Mouse (Mus musculus) forebrain, embryonic 16.5 days (tissue): Measurements from ENCODE around the gene Slc44a2. TPM values are rescaled to one million over a fixed set of nuclear protein-coding genes. Genes with fewer than 3 reads are reported as not detected.

Experiments
- ATAC-seq: fragments of 200-750 bp; cut with Nextera tagmentation; 2 replicates; pipeline ENCODE4 v1.8.0; 2017; ENCODE audit warnings: mild to moderate bottlenecking, moderate library complexity
- H3K27ac ChIP-seq: fragments of 300-500 bp; sonication (generic); 2 replicates; pipeline ENCODE4 v1.5.1; 2014; ENCODE audit warnings: low read length, control low read depth
- H3K27me3 ChIP-seq: fragments of 300-500 bp; sonication (generic); replicated peaks from 2 replicates; pipeline ENCODE4 v1.6.1; 2014; ENCODE audit warnings: low read length; ENCODE audit not compliant: control insufficient read depth, insufficient read depth
- H3K36me3 ChIP-seq: fragments of 300-500 bp; sonication (generic); 2 replicates; pipeline ENCODE4 v1.6.1; 2014; ENCODE audit not compliant: control insufficient read depth, insufficient read depth
- H3K4me1 ChIP-seq: fragments of 300-500 bp; sonication (generic); replicated peaks from 2 replicates; pipeline ENCODE4 v1.6.1; 2014; ENCODE audit warnings: low read length; ENCODE audit not compliant: control insufficient read depth, insufficient read depth
- H3K4me2 ChIP-seq: fragments of 300-500 bp; sonication (generic); 2 replicates; pipeline ENCODE4 v1.6.1; 2014; ENCODE audit warnings: mild to moderate bottlenecking, low read length, control low read depth
- H3K4me3 ChIP-seq: fragments of 300-500 bp; sonication (generic); replicated peaks from 2 replicates; pipeline ENCODE4 v1.5.1; 2014; ENCODE audit warnings: mild to moderate bottlenecking, low read length, control low read depth
- H3K9ac ChIP-seq: fragments of 300-500 bp; sonication (generic); replicated peaks from 2 replicates; pipeline ENCODE4 v1.6.1; 2014; ENCODE audit warnings: low read depth, low read length, control low read depth
- H3K9me3 ChIP-seq: fragments of 300-500 bp; sonication (generic); 2 replicates; pipeline ENCODE4 v1.6.1; 2016; ENCODE audit warnings: low read length; ENCODE audit not compliant: control insufficient read depth
- WGBS: fragments of 180-500 bp; shearing (Covaris S2); extraction: QIAGEN DNeasy Blood & Tissue Kit; methylation state at CpG from one replicate; pipeline ENCODE4 v1.1.7; 2014; 5-methylcytosine and 5-hydroxymethylcytosine counted together
- polyA plus RNA-seq: library from polyadenylated mRNA; unstranded; fragments of >200 nt; fragmentation: Nextera tagmentation; extraction: Ambion mirVana; gene quantifications from 2 replicates; pipeline ENCODE4 v1.2.1, GENCODE M21; 2015

The Slc44a2 gene
- polyA plus RNA-seq, 1 experiment from 2014 or later, result 86.2 TPM

DNA sequence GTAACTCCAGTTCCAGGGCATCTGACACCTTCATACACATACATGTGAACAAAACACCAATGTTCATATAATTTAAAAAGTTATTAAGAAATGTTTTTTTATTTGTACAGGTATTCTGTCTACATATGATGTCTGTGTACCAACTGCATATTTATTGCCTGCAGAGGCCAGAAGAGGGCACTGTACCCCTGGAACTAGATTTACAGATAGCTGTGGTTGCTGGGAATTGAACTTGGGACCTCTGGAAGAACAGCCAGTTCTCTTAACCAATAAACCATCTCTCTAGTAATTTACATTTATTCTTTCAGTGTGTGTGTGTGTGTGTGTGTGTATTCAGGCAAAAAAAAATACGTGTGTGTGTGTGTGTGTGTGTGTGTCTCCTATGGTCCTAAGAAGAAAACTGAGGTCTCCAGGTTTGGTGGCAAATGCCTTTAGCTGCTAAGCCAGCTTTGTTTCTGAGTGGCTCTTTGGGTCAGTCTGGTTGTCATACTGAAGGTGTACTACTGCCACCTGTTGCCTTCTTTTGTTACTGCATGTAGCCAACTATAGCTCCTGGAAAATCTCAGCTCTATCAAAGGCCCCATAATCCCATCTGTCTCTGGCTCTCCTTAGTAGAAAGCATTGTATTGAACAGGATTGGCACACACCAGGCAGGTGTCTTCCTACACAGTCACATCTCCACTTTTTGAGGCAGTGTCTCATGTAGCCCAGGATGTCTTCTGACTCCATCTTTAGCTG, 36.7 kb downstream of the Slc44a2 start:
- Histone ChIP-seq H3K4me3 (no peak overlapping the region), H3K27me3 (no peaks in the 10 kb centered on the region), H3K9ac (no peak overlapping the region), H3K4me1 (no peaks in the 10 kb centered on the region), H3K27ac (no peak overlapping the region), H3K4me2 (no peak overlapping the region), H3K9me3 (no peaks in the 10 kb centered on the region), H3K36me3 (0 out of 2 replicates have a peak, but pooled peaks cover 7% of the 10 kb centered on the region)
- peak; percentile 59 for ATAC-seq
- WGBS, result 0% methylated on average over 1 of the region's 1 CpGs

DNA sequence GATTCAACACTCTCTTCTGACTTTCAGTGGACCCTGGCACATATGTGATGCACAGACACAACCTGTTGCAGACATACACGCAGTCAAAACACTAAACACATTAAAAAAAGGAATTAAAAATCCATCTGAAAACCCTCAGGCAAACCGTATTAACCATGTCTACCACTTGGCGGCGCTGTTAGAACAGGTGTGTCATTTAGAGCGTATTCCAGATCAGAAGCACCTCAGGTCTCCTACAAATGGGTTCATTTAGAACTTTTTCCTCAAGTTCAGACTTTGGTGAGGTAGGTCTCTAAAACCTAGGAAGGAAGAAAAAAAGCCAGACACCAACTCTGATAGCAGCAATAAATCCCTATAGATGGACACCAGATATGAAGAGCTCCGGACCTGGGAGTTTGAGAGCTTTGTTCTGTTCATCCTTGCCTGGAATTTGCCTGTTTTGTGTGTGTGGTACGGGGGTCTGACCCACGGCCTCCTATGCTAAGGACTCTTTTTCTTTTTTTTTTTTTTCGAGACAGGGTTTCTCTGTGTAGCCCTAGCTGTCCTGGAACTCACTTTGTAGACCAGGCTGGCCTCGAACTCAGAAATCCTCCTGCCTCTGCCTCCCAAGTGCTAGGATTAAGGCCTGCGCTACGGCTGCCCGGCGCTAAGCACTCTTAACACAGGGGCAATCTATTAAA, 46.2 kb downstream of the Slc44a2 start:
- ATAC-seq, result peak; percentile 23

DNA sequence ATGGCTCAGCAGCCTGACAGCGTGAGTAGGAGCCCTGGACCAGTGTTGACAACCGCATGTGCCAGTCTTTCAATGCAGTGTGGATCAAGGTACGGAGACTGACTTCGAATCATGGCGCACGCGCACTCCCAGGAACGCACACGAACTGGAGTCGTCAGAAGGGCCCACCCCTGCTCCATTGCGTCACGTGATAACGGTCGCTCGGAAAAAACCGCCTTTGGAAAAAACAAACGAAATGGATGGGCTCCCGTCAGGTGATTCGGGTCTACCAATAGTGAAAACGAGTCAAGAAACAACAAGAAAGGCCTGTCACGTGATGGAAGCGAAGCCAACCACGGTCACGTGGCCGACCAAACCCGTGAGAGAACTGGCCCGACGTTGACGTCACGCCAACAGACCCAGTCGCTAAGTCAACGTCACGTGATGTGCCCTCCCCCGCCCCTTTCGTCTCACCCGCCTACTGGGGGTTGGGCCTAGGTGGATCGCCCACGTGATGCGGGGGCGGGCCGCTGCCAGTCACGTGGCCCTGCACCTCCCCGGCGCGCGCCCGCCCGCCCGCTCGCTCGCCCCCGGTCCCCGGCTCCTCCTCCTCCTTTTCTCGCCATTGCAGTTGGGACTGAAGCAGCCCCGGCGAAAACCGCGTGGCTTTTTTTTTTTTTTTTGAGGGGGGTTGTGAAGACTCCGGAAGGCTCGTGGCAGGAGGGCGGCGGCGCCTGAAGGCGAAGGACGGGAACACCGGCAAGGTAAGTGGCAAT, 47.0 kb downstream of the Slc44a2 start, which contains the start of gene Ilf3:
Gene Ilf3, plus strand, starts transcription at position 515 of the 755 bp plus-strand sequence.
- peak within 1 kb of the TSS; percentile 89 for H3K27ac ChIP-seq
- ATAC-seq, result peak; percentile 92
- peaks cover 21% of the 10 kb centered on the region for H3K4me1 ChIP-seq
- H3K9me3 ChIP-seq, result no peaks in the 10 kb centered on the region
- H3K27me3 ChIP-seq, result no peaks in the 10 kb centered on the region
- peak within 1 kb of the TSS; percentile 79 for H3K9ac ChIP-seq
- no peaks in the 10 kb centered on the region for H3K36me3 ChIP-seq
- H3K4me3 ChIP-seq, result peak within 1 kb of the TSS; percentile 62
- H3K4me2 ChIP-seq, result peak within 1 kb of the TSS; percentile 82
- WGBS, result under 1% methylated on average over 53 of the region's 66 CpGs

More for the DNA sequence above, 46.2 kb downstream of the Slc44a2 start:
- H3K27ac ChIP-seq, result peak overlapping the region; percentile 84
- no peaks in the 10 kb centered on the region for H3K9me3 ChIP-seq
- H3K27me3 ChIP-seq, result no peaks in the 10 kb centered on the region
- peak overlapping the region; percentile 40 for H3K4me3 ChIP-seq
- H3K9ac ChIP-seq, result peak overlapping the region; percentile 35
- H3K4me1 ChIP-seq, result peaks cover 19% of the 10 kb centered on the region
- no peaks in the 10 kb centered on the region for H3K36me3 ChIP-seq
- H3K4me2 ChIP-seq, result peak overlapping the region; percentile 63
- 40% methylated on average over 14 of the region's 14 CpGs for WGBS

DNA sequence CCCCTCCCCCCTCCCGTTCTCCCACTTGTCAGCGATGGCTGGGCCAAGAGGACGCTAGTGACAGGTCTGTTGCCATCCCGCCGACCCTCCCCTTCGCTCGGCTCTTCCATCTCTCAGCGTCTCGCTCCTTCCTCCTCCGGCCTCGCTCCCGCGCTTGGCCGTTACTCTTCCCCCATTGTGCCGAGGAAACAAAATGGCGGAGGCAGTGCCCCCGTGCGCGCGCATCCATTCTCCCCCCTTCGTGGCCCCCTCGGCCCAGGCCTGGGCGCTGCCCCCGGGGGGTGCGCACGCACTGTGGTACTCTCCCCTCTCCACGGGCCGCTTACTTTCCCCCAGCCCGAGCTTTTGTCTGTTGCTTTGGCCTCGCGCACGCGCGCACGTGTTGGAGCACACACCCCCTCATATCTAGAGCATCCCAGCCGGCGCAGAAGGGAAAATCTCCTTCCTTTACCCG, 47.7 kb downstream of the Slc44a2 start:
- peaks cover 24% of the 10 kb centered on the region for H3K4me1 ChIP-seq
- H3K27me3 ChIP-seq, result no peaks in the 10 kb centered on the region
- ATAC-seq, result peak; percentile 55
- H3K36me3 ChIP-seq, result peaks cover 3% of the 10 kb centered on the region; the same call in 1 of the 2 replicates
- peak overlapping the region; percentile 62 for H3K4me3 ChIP-seq
- H3K9ac ChIP-seq, result peak overlapping the region; percentile 79
- peak overlapping the region; percentile 89 for H3K27ac ChIP-seq
- peak overlapping the region; percentile 82 for H3K4me2 ChIP-seq
- 0% methylated on average over 36 of the region's 38 CpGs for WGBS
- H3K9me3 ChIP-seq, result no peaks in the 10 kb centered on the region

- Histone ChIP-seq H3K4me1 (peaks cover 26% of the 10 kb centered on the region), H3K27ac (no peak overlapping the region), H3K4me3 (peak overlapping the region; percentile 62), H3K27me3 (no peaks in the 10 kb centered on the region), H3K36me3 (peaks cover 3% of the 10 kb centered on the region; the same call in 1 of the 2 replicates), H3K4me2 (peak overlapping the region; percentile 82), H3K9ac (peak overlapping the region; percentile 79), H3K9me3 (no peaks in the 10 kb centered on the region)
- 49% methylated on average over 11 of the region's 11 CpGs for WGBS
- ATAC-seq, result no peak
Observed at GRCm38 (mm10) chr9:21369080-21369479, 48.6 kb downstream of the Slc44a2 start.

DNA sequence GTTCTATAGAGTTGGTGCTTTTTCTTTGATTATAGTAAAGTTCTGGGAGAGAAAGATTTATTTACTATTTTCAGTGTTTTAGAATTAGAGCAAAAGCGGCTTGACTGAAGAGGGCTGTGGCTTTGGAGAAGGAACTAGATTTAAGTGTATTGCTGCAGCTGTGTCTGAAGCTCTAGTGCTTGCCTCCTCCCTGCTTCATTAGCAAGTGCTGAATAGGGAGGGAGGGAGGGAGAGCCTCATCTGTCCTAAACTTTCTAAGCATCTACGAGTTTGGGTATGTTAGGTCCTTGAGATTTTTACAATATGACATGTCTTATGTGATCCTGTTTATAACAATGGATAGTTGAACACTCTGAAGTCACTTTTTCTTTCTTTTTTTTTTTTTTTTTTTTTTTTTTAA, 50.4 kb downstream of the Slc44a2 start:
- ATAC-seq, result no peak
- Histone ChIP-seq H3K4me2 (peak overlapping the region; percentile 43), H3K9ac (no peak overlapping the region), H3K4me3 (no peak overlapping the region), H3K9me3 (no peaks in the 10 kb centered on the region), H3K4me1 (peaks cover 26% of the 10 kb centered on the region), H3K27me3 (no peaks in the 10 kb centered on the region), H3K36me3 (peaks cover 3% of the 10 kb centered on the region; the same call in 1 of the 2 replicates), H3K27ac (no peak overlapping the region)
- whole genome bisulfite sequencing, result 64% methylated on average over 2 of the region's 2 CpGs

GRCm38 (mm10) chr9:21372508-21372907, 52.0 kb downstream of the Slc44a2 start:
- no peak overlapping the region for H3K4me3 ChIP-seq
- H3K27ac ChIP-seq, result no peak overlapping the region
- H3K4me2 ChIP-seq, result no peak overlapping the region
- H3K4me1 ChIP-seq, result peaks cover 26% of the 10 kb centered on the region
- no peaks in the 10 kb centered on the region for H3K27me3 ChIP-seq
- WGBS, result 100% methylated on average over 1 of the region's 1 CpGs
- H3K9ac ChIP-seq, result no peak overlapping the region
- ATAC-seq, result no peak
- no peaks in the 10 kb centered on the region for H3K9me3 ChIP-seq
- H3K36me3 ChIP-seq, result peaks cover 3% of the 10 kb centered on the region; the same call in 1 of the 2 replicates

DNA sequence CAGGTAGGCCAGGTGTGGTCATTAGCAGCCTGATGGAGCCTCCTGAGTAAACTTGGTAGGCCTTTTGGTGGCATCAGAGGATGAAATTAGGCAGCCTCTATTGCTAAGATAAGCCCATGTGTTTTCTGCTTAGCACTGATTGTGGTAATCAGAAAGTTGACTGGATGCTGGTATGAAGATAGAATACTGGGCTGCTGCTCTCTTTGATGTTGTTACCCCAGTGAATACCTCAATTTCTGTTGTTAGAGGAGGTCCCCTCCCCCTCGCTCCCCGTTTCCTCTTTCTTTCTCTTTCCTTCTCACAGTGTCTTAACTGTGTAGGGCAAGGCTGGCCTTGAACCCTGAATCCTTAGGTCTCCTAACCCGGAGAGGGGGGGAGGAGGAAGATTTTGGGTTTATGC, 58.7 kb downstream of the Slc44a2 start:
- H3K4me1 ChIP-seq, result peaks cover 14% of the 10 kb centered on the region

GRCm38 (mm10) chr9:21380868-21381267, 60.4 kb downstream of the Slc44a2 start:
- no peaks in the 10 kb centered on the region for H3K36me3 ChIP-seq
- no peak overlapping the region for H3K4me2 ChIP-seq
- H3K27ac ChIP-seq, result no peak overlapping the region
- H3K4me1 ChIP-seq, result peaks cover 14% of the 10 kb centered on the region
- ATAC-seq, result no peak
- H3K27me3 ChIP-seq, result no peaks in the 10 kb centered on the region
- no peaks in the 10 kb centered on the region for H3K9me3 ChIP-seq
- H3K9ac ChIP-seq, result no peak overlapping the region
- no peak overlapping the region for H3K4me3 ChIP-seq

More for the DNA sequence above, 58.7 kb downstream of the Slc44a2 start:
- Histone ChIP-seq H3K9me3 (no peaks in the 10 kb centered on the region), H3K27me3 (no peaks in the 10 kb centered on the region), H3K36me3 (no peaks in the 10 kb centered on the region), H3K4me2 (no peak overlapping the region), H3K27ac (no peak overlapping the region), H3K9ac (no peak overlapping the region), H3K4me3 (no peak overlapping the region)
- no peak for ATAC-seq
- 92% methylated on average over 3 of the region's 3 CpGs for WGBS
